Mouse (Mus musculus): ENCODE results near the gene Aadac. TPM values are rescaled to one million over a fixed set of nuclear protein-coding genes. Genes with fewer than 3 reads are reported as not detected.
A peak's percentile ranks its signal among the peaks of the same experiment; 100 is the strongest.

Aadac gene
- polyA plus RNA-seq, 1 experiment from 2014 or later = 0.13 TPM

DNA sequence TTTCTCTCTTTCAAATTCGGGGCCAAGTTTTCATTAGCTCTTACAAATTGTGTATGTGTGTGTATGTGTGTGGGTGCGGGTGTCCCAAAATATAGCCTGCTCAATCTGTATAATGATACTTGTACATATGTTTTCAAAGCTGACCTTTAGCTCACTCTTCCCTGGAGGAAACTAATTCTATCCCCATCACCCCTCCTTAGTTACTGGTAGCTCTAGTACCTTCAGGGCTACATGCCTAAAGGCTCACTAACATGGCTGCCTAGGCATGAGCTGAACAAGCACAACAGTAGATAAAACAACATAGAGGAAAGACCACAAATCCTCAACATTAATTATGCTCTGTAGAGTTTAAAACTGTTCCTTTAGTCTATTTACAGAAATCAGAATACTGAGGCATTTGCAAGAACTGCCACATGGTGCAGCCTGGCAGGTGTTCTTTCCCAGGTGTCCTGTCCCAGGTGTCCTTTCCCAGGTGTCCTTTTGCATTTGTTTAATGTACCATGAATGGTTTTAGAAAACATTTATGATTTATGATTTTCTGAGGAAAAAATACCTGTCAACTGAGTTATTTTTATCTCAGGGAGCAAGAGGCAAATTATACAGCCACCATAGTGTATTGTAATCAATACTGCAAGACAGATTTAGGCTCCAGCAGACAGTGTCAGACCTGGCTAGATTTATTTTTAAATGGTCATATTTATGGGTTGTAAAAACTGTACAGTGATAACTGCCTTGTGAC is 31.7 kb downstream of the Aadac start:
- Histone ChIP-seq H3K9ac (ENCODE audit: low read depth, low read length) (no peak overlapping the region), H3K9me3 (ENCODE audit: control insufficient read depth, low read length) (no peaks in the 10 kb centered on the region), H3K4me2 (ENCODE audit: low read depth, low read length) (no peak overlapping the region), H3K4me1 (ENCODE audit: control insufficient read depth, insufficient read depth, low read length) (no peaks in the 10 kb centered on the region), H3K36me3 (ENCODE audit: control insufficient read depth, insufficient read depth, low read length) (no peaks in the 10 kb centered on the region), H3K4me3 (ENCODE audit: low read depth, low read length) (no peak overlapping the region), H3K27ac (replicated peaks; ENCODE audit: low read depth, low read length) (no peak overlapping the region), H3K27me3 (replicated peaks; ENCODE audit: control insufficient read depth, insufficient read depth, low read length) (no peaks in the 10 kb centered on the region)
- WGBS = 81% methylated on average over 2 of the region's 2 CpGs
- DNase-seq (ENCODE audit: low spot score) (no peak), ATAC-seq (ENCODE audit: low read depth) (no peak; the same call in 1 of the 2 replicates)

DNA sequence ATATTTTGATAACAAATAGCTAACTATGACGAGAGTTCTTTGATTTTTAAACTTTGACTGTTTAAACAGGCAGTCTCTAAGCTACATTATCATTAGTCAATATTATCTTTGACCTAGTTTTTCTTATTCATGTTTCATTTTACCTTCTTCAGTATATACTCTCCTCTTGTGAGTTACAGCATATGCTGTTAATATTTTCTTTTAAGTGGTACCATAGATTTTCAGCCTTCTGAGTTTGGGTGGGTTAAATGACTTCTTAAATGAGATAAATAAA is 32.2 kb downstream of the Aadac start:
- no peak overlapping the region for H3K4me2 ChIP-seq (ENCODE audit: low read depth, low read length)
- no peak overlapping the region for H3K4me3 ChIP-seq (ENCODE audit: low read depth, low read length)
- no peaks in the 10 kb centered on the region for H3K4me1 ChIP-seq (ENCODE audit: control insufficient read depth, insufficient read depth, low read length)
- H3K9me3 ChIP-seq (ENCODE audit: control insufficient read depth, low read length) = no peaks in the 10 kb centered on the region
- no peaks in the 10 kb centered on the region for H3K36me3 ChIP-seq (ENCODE audit: control insufficient read depth, insufficient read depth, low read length)
- no peak overlapping the region for H3K27ac ChIP-seq (replicated peaks; ENCODE audit: low read depth, low read length)
- ATAC-seq (ENCODE audit: low read depth) (no peak), DNase-seq (ENCODE audit: low spot score) (no peak)
- WGBS = 75% methylated on average over 1 of the region's 1 CpGs
- no peaks in the 10 kb centered on the region for H3K27me3 ChIP-seq (replicated peaks; ENCODE audit: control insufficient read depth, insufficient read depth, low read length)
- H3K9ac ChIP-seq (ENCODE audit: low read depth, low read length) = no peak overlapping the region

DNA sequence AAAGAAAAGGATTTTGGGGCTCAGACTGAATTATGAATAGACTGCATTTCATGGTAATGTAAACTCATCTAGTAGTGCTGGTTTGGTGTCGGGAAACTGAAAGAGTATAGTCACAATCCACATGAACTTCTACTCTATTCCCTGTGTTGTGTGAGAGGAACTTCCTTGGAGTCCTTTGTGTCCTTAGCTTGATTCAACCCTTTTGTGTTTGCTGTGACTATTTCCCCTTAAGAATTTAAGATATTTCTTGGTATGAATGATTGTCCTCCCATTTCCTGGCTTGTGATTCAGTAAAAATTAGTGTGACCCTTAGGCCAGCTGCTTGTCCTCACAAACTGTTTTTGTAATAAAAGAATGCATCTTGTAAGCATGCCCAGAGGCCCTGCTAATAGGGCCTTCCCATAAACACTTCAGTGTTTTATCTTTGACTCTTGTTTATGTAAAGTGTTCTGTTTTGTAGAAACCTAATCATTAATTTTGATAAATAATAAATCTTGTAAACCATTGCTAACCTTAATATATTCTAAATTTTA is 53.4 kb downstream of the Aadac start:
- Histone ChIP-seq H3K9ac (ENCODE audit: low read depth, low read length) (no peak overlapping the region), H3K36me3 (ENCODE audit: control insufficient read depth, insufficient read depth, low read length) (no peaks in the 10 kb centered on the region), H3K27me3 (replicated peaks; ENCODE audit: control insufficient read depth, insufficient read depth, low read length) (no peaks in the 10 kb centered on the region), H3K27ac (replicated peaks; ENCODE audit: low read depth, low read length) (no peak overlapping the region), H3K4me3 (ENCODE audit: low read depth, low read length) (no peak overlapping the region), H3K4me1 (ENCODE audit: control insufficient read depth, insufficient read depth, low read length) (no peaks in the 10 kb centered on the region), H3K9me3 (ENCODE audit: control insufficient read depth, low read length) (no peaks in the 10 kb centered on the region), H3K4me2 (ENCODE audit: low read depth, low read length) (no peak overlapping the region)
- no peak for DNase-seq (ENCODE audit: low spot score)
- ATAC-seq (ENCODE audit: low read depth) = no peak
- WGBS = 70% methylated on average over 1 of the region's 1 CpGs

DNA sequence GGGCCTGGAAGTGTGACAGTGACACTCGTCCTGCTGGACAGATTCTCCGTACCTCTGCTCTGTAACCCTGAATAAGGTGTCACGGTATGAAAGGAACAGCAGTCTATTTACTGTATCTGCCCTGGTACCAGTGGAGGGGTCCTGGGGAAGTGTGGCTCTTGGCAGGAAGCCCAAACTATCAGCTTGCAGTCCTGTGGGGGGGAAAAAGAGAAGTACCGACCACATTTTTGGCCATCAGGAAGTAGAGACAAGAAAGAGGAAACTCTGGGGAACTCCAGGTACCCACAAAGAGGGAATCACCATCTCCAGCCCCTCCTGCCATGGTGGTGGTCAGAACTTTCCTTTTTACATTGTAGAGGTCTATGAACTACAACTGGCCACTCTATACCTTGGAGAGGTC is 55.1 kb downstream of the Aadac start:
- H3K36me3 ChIP-seq (ENCODE audit: control insufficient read depth, insufficient read depth, low read length) = no peaks in the 10 kb centered on the region
- H3K27ac ChIP-seq (replicated peaks; ENCODE audit: low read depth, low read length) = no peak overlapping the region
- no peaks in the 10 kb centered on the region for H3K9me3 ChIP-seq (ENCODE audit: control insufficient read depth, low read length)
- ATAC-seq (ENCODE audit: low read depth) (no peak), DNase-seq (ENCODE audit: low spot score) (peak; percentile 9)
- no peak overlapping the region for H3K9ac ChIP-seq (ENCODE audit: low read depth, low read length)
- 52% methylated on average over 4 of the region's 4 CpGs for WGBS
- no peak overlapping the region for H3K4me2 ChIP-seq (ENCODE audit: low read depth, low read length)
- no peaks in the 10 kb centered on the region for H3K4me1 ChIP-seq (ENCODE audit: control insufficient read depth, insufficient read depth, low read length)
- no peaks in the 10 kb centered on the region for H3K27me3 ChIP-seq (replicated peaks; ENCODE audit: control insufficient read depth, insufficient read depth, low read length)
- no peak overlapping the region for H3K4me3 ChIP-seq (ENCODE audit: low read depth, low read length)

DNA sequence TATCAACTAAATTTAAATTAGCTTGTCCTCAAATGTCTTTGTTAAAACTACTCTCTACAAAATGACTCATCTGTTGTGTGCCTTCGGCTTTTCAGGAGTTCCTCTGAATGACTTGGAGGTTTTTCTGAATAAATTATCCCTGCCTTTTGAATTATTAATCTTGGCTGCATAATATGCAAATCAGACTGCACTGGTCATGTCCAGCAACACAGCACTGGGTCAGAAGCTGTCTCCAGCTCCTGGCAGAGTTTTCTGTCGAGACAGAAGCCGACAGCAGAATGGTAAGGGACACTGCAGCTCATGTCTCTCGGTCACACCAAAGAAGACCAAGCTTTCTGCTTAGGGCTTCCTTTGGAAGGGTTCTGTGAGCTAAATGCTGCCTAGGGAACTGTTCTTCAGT is 56.1 kb downstream of the Aadac start, which contains the start of gene Sucnr1:
Gene Sucnr1 (plus strand): TSS at position 222 of the 400 bp plus-strand sequence.
- WGBS = 68% methylated on average over 4 of the region's 4 CpGs
- ATAC-seq (ENCODE audit: low read depth) (no peak), DNase-seq (ENCODE audit: low spot score) (no peak)

DNA sequence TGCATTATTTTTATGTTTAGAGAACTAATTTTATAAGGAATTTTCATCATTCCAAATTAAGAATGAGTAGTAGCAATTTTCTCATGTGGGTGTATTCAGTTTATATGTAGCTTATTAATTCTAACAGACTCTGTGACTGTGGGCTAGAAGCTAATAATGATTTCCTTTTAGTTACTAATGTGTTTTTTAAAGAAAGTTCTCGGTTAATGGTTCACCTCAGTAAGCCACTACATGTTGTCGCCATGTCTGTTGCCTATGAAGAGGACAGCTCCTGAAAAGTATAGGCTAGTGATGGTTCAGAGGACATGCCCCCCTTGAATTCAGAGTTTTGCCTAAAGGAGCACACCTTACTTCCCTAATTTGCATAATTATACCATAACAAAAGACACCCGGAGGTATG is 57.2 kb downstream of the Aadac start:
- no peaks in the 10 kb centered on the region for H3K27me3 ChIP-seq (replicated peaks; ENCODE audit: control insufficient read depth, insufficient read depth, low read length)
- no peaks in the 10 kb centered on the region for H3K36me3 ChIP-seq (ENCODE audit: control insufficient read depth, insufficient read depth, low read length)
- no peak overlapping the region for H3K4me2 ChIP-seq (ENCODE audit: low read depth, low read length)
- H3K9me3 ChIP-seq (ENCODE audit: control insufficient read depth, low read length) = no peaks in the 10 kb centered on the region
- no peak for DNase-seq (ENCODE audit: low spot score)
- H3K4me3 ChIP-seq (ENCODE audit: low read depth, low read length) = no peak overlapping the region
- no peak overlapping the region for H3K9ac ChIP-seq (ENCODE audit: low read depth, low read length)
- ATAC-seq (ENCODE audit: low read depth) = no peak
- WGBS = 86% methylated on average over 3 of the region's 3 CpGs
- H3K27ac ChIP-seq (replicated peaks; ENCODE audit: low read depth, low read length) = no peak overlapping the region
- H3K4me1 ChIP-seq (ENCODE audit: control insufficient read depth, insufficient read depth, low read length) = no peaks in the 10 kb centered on the region

More for the DNA sequence above, 56.1 kb downstream of the Aadac start, which contains the start of gene Sucnr1:
- Histone ChIP-seq H3K9me3 (ENCODE audit: control insufficient read depth, low read length) (no peaks in the 10 kb centered on the region), H3K4me1 (ENCODE audit: control insufficient read depth, insufficient read depth, low read length) (no peaks in the 10 kb centered on the region), H3K4me3 (ENCODE audit: low read depth, low read length) (no peak within 1 kb of the TSS), H3K27me3 (replicated peaks; ENCODE audit: control insufficient read depth, insufficient read depth, low read length) (no peaks in the 10 kb centered on the region), H3K36me3 (ENCODE audit: control insufficient read depth, insufficient read depth, low read length) (no peaks in the 10 kb centered on the region), H3K27ac (replicated peaks; ENCODE audit: low read depth, low read length) (no peak within 1 kb of the TSS), H3K9ac (ENCODE audit: low read depth, low read length) (no peak within 1 kb of the TSS), H3K4me2 (ENCODE audit: low read depth, low read length) (no peak within 1 kb of the TSS)

DNA sequence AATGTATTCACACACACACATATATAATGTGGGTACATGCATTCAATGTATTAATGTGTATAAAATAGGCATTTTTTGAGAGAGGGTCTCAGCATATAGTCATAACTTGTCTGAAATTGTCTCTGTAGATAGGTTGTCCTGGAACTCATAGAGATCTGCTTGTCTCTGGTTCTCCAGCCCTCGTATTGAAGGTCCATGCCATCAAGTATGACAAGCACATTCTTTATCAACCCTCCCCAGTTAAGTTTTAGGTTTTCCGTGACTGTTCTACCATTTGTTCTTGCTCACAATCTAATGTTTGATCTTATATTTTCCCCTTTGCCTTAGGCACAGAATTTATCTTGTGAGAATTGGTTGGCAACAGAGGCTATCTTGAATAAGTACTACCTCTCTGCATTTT is 60.2 kb downstream of the Aadac start:
- no peak overlapping the region for H3K4me2 ChIP-seq (ENCODE audit: low read depth, low read length)
- ATAC-seq (ENCODE audit: low read depth) (no peak), DNase-seq (ENCODE audit: low spot score) (no peak)
- H3K9ac ChIP-seq (ENCODE audit: low read depth, low read length) = no peak overlapping the region
- no peak overlapping the region for H3K27ac ChIP-seq (replicated peaks; ENCODE audit: low read depth, low read length)
- H3K4me3 ChIP-seq (ENCODE audit: low read depth, low read length) = no peak overlapping the region
- H3K27me3 ChIP-seq (replicated peaks; ENCODE audit: control insufficient read depth, insufficient read depth, low read length) = no peaks in the 10 kb centered on the region
- H3K36me3 ChIP-seq (ENCODE audit: control insufficient read depth, insufficient read depth, low read length) = no peaks in the 10 kb centered on the region
- H3K4me1 ChIP-seq (ENCODE audit: control insufficient read depth, insufficient read depth, low read length) = no peaks in the 10 kb centered on the region
- no peaks in the 10 kb centered on the region for H3K9me3 ChIP-seq (ENCODE audit: control insufficient read depth, low read length)
- WGBS = 81% methylated on average over 2 of the region's 2 CpGs

Measured in embryonic facial prominence, embryonic 14.5 days (tissue).